Mouse (Mus musculus) embryonic stem cell, embryonic (primary cell): ENCODE data around the gene Sema6c.

Experiments
- CTCF ChIA-PET, 4 experiments: fragments of 300-600 bp in 2 of 4; fragments of 350-600 bp in 2 of 4; sonication (Branson Sonifier 250); formaldehyde crosslinking; loops; one replicate each; lab custom pipeline; 2022; ENCODE audit warnings: inconsistent platforms in 2 of 4; lab: Charles Lee
- POLR2A ChIA-PET, 4 experiments: fragments of 300-600 bp in 2 of 4; fragments of 350-600 bp in 2 of 4; sonication (Branson Sonifier 250); formaldehyde crosslinking; loops; one replicate each; lab custom pipeline; 2022; ENCODE audit warnings: antibody characterized with exemption in 4 of 4, inconsistent platforms in 1 of 4; lab: Charles Lee

Sema6c gene

DNA sequence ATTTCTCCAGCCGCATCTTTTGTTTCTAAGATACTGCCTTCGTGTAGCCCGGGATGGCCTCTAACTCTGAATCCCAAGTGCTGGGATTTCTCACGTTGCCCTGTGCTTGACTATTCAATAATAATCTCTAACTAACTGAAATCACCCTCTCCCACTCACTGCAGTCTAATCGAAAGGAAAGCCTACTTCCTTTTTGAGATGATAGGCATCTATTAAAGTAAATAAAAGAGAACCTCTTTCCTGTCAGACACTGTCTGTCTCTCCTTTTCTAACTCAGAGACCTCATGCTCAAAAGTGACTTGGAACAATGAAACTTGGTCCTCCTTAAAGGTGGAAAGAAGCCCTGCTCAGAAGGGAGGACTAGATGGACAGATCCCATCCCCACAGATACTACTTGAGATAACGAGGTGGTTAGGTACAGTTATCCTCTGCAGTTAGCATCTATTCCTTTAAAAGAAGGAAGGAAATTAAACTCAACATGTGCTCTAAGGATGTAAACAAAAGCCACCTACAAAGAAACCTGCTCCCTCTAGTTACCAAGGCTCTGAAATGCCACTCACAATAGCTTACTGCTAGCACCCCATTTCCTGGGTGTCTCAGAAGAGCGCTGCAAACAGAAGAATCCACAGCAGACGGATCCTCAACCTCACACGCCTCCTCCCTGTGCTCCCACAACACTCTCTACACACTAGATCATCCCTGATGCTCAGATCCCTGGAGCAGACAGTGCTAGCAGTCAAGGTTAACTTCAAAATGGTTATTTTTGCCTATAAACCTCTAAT, 24.7 kb downstream of the Sema6c start:
- POLR2A ChIA-PET = interaction anchor here in 2 of 4 experiments (1.0 to 11.7 kb wide), 4 partner anchors 7 to 15 kb away, joined by 3 to 107 read pairs (median 10); no protein-coding TSS in a partner anchor
- CTCF ChIA-PET = no interaction called here

- CTCF ChIA-PET = no interaction called here
Measured at GRCm38 (mm10) chr3:95186100-95186499, 25.8 kb downstream of the Sema6c start.

DNA sequence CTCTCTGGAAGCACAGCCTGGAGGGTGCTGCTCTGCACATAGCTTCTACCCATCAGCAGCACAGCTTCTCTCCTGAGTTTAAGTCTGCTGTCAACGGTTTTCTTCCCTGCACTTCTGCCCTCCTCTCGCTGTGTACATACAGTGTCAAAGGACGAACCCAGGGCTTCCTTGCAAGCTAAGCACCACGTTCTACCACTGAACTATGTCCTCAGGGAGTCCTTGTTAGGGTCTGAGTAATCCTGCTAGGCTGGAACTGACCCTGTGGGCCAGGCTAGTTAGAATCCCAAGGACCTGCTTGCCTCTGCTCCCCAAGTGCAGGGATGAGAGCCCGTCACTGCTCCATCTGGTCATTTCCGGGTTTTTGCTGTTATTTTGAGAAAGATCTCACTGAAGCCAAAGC, 26.6 kb downstream of the Sema6c start:
- ChIA-PET CTCF (no interaction called here), POLR2A (interaction anchor here in 3 of 4 experiments (0.6 to 12.0 kb wide), 7 partner anchors 8 to 91 kb away, joined by 3 to 107 read pairs (median 4); no protein-coding TSS in a partner anchor)

More at GRCm38 (mm10) chr3:95186100-95186499, 25.8 kb downstream of the Sema6c start:
- POLR2A ChIA-PET = interaction anchor here in 2 of 4 experiments (0.8 to 1.2 kb wide), 3 partner anchors 11 to 14 kb away, joined by 3 to 4 read pairs (median 3); no protein-coding TSS in a partner anchor

DNA sequence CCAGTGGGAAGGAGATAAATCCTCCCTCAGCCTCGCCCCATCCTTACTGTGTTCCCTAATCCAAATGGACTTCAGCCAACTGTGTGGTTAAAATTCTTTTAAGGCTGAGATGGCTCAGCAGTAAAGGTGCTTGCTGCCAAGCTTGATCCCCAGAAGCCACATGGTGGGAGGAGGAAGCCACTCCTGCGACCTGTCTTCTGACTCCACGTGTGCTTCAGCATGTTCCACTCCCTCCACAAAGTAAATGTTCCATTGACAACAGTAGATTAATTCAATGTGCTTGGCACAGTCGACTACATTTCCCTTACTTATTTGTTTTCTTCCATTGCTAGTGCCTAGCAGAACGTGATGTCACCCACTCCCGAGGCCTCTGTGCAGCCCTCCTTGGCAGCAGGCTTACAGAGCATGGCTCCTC, 34.5 kb downstream of the Sema6c start:
- CTCF ChIA-PET = no interaction called here
- POLR2A ChIA-PET = interaction anchor here in 2 of 4 experiments (0.7 to 12.0 kb wide), 6 partner anchors 11 to 129 kb away, joined by 3 to 107 read pairs (median 4); no protein-coding TSS in a partner anchor

- ChIA-PET POLR2A (interaction anchor here in 2 of 4 experiments (1.2 to 12.0 kb wide), 5 partner anchors 13 to 22 kb away, joined by 3 to 107 read pairs (median 3); partner anchors contain the start of gene Gabpb2 (in 1 of the 2)), CTCF (no interaction called here)
Measured at GRCm38 (mm10) chr3:95195772-95196171, 35.5 kb downstream of the Sema6c start.

DNA sequence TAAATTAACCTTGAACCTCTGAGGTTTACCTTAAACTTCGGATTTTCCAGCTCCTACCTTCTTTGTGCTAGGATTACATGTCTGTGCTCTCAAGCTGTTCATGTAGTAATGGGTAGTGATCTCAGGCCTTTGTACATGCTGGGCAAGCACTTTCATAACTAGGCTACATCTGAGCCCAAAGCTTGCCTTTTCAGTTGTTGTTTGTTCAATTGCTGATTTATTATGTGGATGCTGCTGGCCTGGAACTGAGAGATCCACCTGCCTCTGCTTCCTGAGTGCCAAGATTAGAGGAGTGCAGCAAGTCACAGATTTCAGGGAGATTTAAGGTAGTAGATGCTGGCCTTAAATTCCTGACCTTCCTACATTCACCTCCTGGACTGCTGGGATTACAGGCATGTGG, 38.8 kb downstream of the Sema6c start:
- POLR2A ChIA-PET = interaction anchor here in 3 of 4 experiments (0.8 to 3.9 kb wide), 15 partner anchors 12 to 183 kb away, joined by 3 to 25 read pairs (median 6); partner anchors contain the start of genes Cdc42se1 (in 1 of the 3), Gm128 (in 1 of the 3), Prune1 (in 1 of the 3) and Sema6c (in 1 of the 3)
- CTCF ChIA-PET = interaction anchor here in 1 of 4 experiments (1.0 kb wide), 1 partner anchor 112 kb away, joined by 4 read pairs; no protein-coding TSS in a partner anchor

- ChIA-PET CTCF (interaction anchor here in 2 of 4 experiments (0.8 to 1.0 kb wide), 3 partner anchors 17 to 111 kb away, joined by 3 to 4 read pairs (median 3); no protein-coding TSS in a partner anchor), POLR2A (interaction anchor here (0.5 to 3.9 kb wide), 42 partner anchors 9 to 836 kb away, joined by 3 to 28 read pairs (median 4); partner anchors contain the start of genes Gabpb2 (in 2 of the 4), Sema6c (in 2 of the 4), Cdc42se1 (in 1 of the 4) and Cgn (in 1 of the 4))
Measured at GRCm38 (mm10) chr3:95200132-95200531, 39.9 kb downstream of the Sema6c start.

GRCm38 (mm10) chr3:95200562-95200961, 40.3 kb downstream of the Sema6c start:
- CTCF ChIA-PET = interaction anchor here in 2 of 4 experiments (0.5 to 1.3 kb wide), 4 partner anchors 14 to 125 kb away, joined by 3 read pairs; no protein-coding TSS in a partner anchor
- POLR2A ChIA-PET = interaction anchor here (0.8 to 3.9 kb wide), 36 partner anchors 9 to 451 kb away, joined by 3 to 28 read pairs (median 5); partner anchors contain the start of genes Gabpb2 (in 2 of the 4), Cdc42se1 (in 1 of the 4), Cgn (in 1 of the 4) and Gm128 (in 1 of the 4)

- ChIA-PET CTCF (interaction anchor here in 1 of 4 experiments (1.2 kb wide), 1 partner anchor 107 kb away, joined by 3 read pairs; no protein-coding TSS in a partner anchor), POLR2A (interaction anchor here in 3 of 4 experiments (1.3 to 3.2 kb wide), 5 partner anchors 13 to 26 kb away, joined by 3 to 18 read pairs (median 4); partner anchors contain the start of gene Gabpb2 (in 2 of the 3))
Measured at GRCm38 (mm10) chr3:95203880-95204279, 43.6 kb downstream of the Sema6c start.

DNA sequence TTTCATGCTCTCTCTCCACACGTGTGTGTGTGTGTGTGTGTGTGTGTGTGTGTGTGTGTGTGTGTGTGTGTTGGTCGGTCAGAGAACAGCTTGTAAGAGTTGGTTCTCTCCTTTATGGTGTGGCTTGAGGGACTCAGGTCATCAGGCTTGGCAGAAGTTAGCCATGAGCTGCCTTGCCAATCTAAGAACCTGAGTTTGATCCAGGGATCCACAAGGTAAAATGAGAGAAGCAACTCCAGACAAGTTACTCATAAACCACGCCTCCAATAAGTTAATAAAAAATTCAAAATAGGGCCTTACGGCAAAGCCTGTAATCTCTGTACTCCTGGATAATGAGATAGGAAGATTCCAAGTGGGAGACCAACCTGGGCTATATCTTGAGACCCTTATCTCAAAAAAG, 48.0 kb downstream of the Sema6c start:
- CTCF ChIA-PET = interaction anchor here in 1 of 4 experiments (0.5 to 0.7 kb wide), 2 partner anchors 12 to 44 kb away, joined by 3 to 4 read pairs; no protein-coding TSS in a partner anchor
- POLR2A ChIA-PET = interaction anchor here (0.6 to 5.6 kb wide), 12 partner anchors 9 to 303 kb away, joined by 3 to 30 read pairs (median 4); partner anchors contain the start of gene Gabpb2 (in 2 of the 4)

- ChIA-PET CTCF (interaction anchor here in 2 of 4 experiments (0.6 to 1.2 kb wide), 3 partner anchors 36 to 68 kb away, joined by 3 read pairs; partner anchors contain the start of gene Tnfaip8l2 (in 1 of the 2)), POLR2A (interaction anchor here in 3 of 4 experiments (0.7 to 16.2 kb wide), 14 partner anchors 7 to 157 kb away, joined by 3 to 360 read pairs (median 4); partner anchors contain the start of genes Cdc42se1 (in 1 of the 3), Gabpb2 (in 1 of the 3), Gm128 (in 1 of the 3) and Mllt11 (in 1 of the 3))
Measured at GRCm38 (mm10) chr3:95210585-95210984, 50.3 kb downstream of the Sema6c start.

GRCm38 (mm10) chr3:95212889-95213608, 52.8 kb downstream of the Sema6c start:
- ChIA-PET POLR2A (interaction anchor here in 3 of 4 experiments (0.6 to 16.2 kb wide), 16 partner anchors 8 to 1290 kb away, joined by 3 to 360 read pairs (median 4); partner anchors contain the start of genes Cdc42se1 (in 1 of the 3), Gm128 (in 1 of the 3), Mllt11 (in 1 of the 3) and Vps72 (in 1 of the 3)), CTCF (interaction anchor here (0.6 to 1.2 kb wide), 16 partner anchors 11 to 1407 kb away, joined by 3 to 7 read pairs (median 4); no protein-coding TSS in a partner anchor)

GRCm38 (mm10) chr3:95213609-95213975, 53.3 kb downstream of the Sema6c start:
- CTCF ChIA-PET = interaction anchor here (0.6 to 1.2 kb wide), 14 partner anchors 12 to 1407 kb away, joined by 3 to 7 read pairs (median 4); no protein-coding TSS in a partner anchor
- POLR2A ChIA-PET = interaction anchor here in 3 of 4 experiments (0.6 to 16.2 kb wide), 13 partner anchors 8 to 1289 kb away, joined by 3 to 360 read pairs (median 4); partner anchors contain the start of genes Cdc42se1 (in 1 of the 3), Gm128 (in 1 of the 3) and Mllt11 (in 1 of the 3)

- ChIA-PET POLR2A (interaction anchor here (0.6 to 16.2 kb wide), 89 partner anchors 9 to 1045 kb away, joined by 3 to 360 read pairs (median 5); partner anchors contain the start of genes Cdc42se1 (in 3 of the 4), Mllt11 (in 3 of the 4), Vps72 (in 3 of the 4) and Zfp687 (in 3 of the 4)), CTCF (interaction anchor here (0.5 to 3.7 kb wide), 30 partner anchors 8 to 418 kb away, joined by 3 to 16 read pairs (median 4); partner anchors contain the start of genes Cdc42se1 (in 2 of the 4), Bnipl (in 1 of the 4), Mindy1 (in 1 of the 4) and Mllt11 (in 1 of the 4))
Measured at GRCm38 (mm10) chr3:95216655-95217254, 56.5 kb downstream of the Sema6c start.

DNA sequence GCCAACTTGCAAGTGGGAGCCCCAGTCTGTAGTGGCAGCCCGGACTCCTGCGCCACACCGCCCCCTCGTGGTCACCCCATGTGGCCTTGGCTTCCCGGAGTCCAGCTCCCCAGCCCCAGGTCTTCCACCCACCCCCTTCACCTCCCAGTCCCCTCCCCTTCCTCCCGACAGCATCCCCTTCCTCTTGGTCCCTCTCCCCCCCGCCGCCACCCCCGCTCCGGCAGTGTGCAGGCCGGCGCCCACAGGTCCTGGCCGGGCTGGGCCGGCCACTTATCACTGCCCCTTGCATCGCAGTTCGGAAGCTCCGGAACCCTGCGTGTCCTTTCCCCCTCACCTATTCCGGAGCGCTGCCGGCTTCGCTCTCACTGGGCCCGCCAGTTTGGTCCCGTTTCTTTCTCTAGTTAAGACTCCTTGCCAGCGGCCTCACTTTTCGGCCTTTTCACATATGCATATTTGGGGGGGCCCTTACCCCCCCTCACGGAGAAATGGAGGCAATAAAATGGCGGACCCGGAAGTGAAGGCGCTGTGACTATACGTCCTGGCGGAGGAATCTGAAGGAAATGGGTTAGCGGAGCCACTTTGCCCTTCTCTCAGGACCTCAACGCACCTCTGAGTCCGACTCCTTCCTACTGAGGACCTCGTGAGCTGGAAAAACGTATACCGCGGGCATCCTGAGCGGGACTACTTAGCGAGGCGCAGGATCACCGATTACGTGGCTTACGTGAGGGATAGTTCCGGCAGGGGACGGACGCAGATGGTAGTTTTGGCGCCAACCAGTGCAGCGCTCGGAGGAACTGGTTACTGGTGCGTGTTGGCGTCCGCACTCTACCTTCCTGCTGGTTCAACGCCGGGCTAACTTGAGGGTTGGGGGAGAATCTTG, 57.2 kb downstream of the Sema6c start, which contains the start of gene Gabpb2:
TSS of gene Gabpb2 (minus strand) at position 662 of the 880 bp plus-strand sequence.
- POLR2A ChIA-PET = interaction anchor here (0.5 to 16.2 kb wide), 108 partner anchors 9 to 1045 kb away, joined by 3 to 360 read pairs (median 5); partner anchors contain the start of genes Cdc42se1 (in 3 of the 4), Gm128 (in 3 of the 4), Mllt11 (in 3 of the 4) and Sema6c (in 3 of the 4)
- CTCF ChIA-PET = interaction anchor here (0.5 to 3.7 kb wide), 35 partner anchors 8 to 641 kb away, joined by 3 to 16 read pairs (median 4); partner anchors contain the start of genes Cdc42se1 (in 3 of the 4), Bnipl (in 1 of the 4), Mindy1 (in 1 of the 4) and Mllt11 (in 1 of the 4)
